Mouse (Mus musculus) liver, embryonic 14.5 days (tissue): ENCODE measurements around the gene Mecom. TPM values are rescaled to one million over a fixed set of nuclear protein-coding genes. Genes with fewer than 3 reads are reported as not detected.

ENCODE experiments used
- ATAC-seq: fragments of 200-750 bp; cut with Nextera tagmentation; 2 replicates; pipeline ENCODE4 v1.8.0; 2017; ENCODE audit warnings: moderate number of reproducible peaks, mild to moderate bottlenecking, moderate library complexity; ENCODE audit not compliant: insufficient read depth
- DNase-seq, 3 experiments: peaks; one replicate each; pipeline ENCODE4 v3.0.0-alpha.2; 2012 to 2013; ENCODE audit warnings: low read depth in 3 of 3, low spot score in 3 of 3
- H3K27ac ChIP-seq: fragments of 300-500 bp; sonication (generic); 2 replicates; pipeline ENCODE4 v1.5.1; 2014; ENCODE audit warnings: moderate library complexity, mild to moderate bottlenecking, control low read depth, inconsistent platforms
- H3K27me3 ChIP-seq: fragments of 300-500 bp; sonication (generic); 2 replicates; pipeline ENCODE4 v1.6.1; 2014; ENCODE audit warnings: mild to moderate bottlenecking, low read length, moderate library complexity; ENCODE audit not compliant: control insufficient read depth, insufficient read depth
- H3K36me3 ChIP-seq: fragments of 300-500 bp; sonication (generic); replicated peaks from 2 replicates; pipeline ENCODE4 v1.6.1; 2014; ENCODE audit warnings: low read depth; ENCODE audit not compliant: control insufficient read depth, insufficient read depth
- H3K4me1 ChIP-seq, 2 experiments: fragments of 200-500 bp in 1 of 2; fragments of 300-500 bp in 1 of 2; sonication (generic) in 1 of 2; replicated peaks; 2 replicates each; pipeline ENCODE4 v1.6.1; 2012 to 2014; ENCODE audit warnings: antibody characterized with exemption in 1 of 2, inconsistent platforms in 1 of 2, low read length in 1 of 2; ENCODE audit not compliant: control insufficient read depth in 2 of 2, insufficient read depth in 2 of 2
- H3K4me2 ChIP-seq: fragments of 300-500 bp; sonication (generic); 2 replicates; pipeline ENCODE4 v1.6.1; 2014; ENCODE audit warnings: low read depth, mild to moderate bottlenecking, control low read depth, moderate library complexity
- H3K4me3 ChIP-seq, 2 experiments: fragments of 200-500 bp in 1 of 2; fragments of 300-500 bp in 1 of 2; sonication (generic) in 1 of 2; 2 replicates each; pipeline ENCODE4 v1.5.1; 2012 to 2014; ENCODE audit warnings: low read depth in 2 of 2, low read length in 2 of 2, mild to moderate bottlenecking in 2 of 2, control low read depth in 1 of 2, inconsistent platforms in 1 of 2, moderate library complexity in 1 of 2; ENCODE audit not compliant: insufficient read depth in 1 of 2
- H3K9ac ChIP-seq: fragments of 300-500 bp; sonication (generic); replicated peaks from 2 replicates; pipeline ENCODE4 v1.6.1; 2014; ENCODE audit warnings: mild to moderate bottlenecking, control low read depth, moderate library complexity
- H3K9me3 ChIP-seq: fragments of 300-500 bp; sonication (generic); 2 replicates; pipeline ENCODE4 v1.6.1; 2016; ENCODE audit warnings: low read length, mixed read lengths; ENCODE audit not compliant: control insufficient read depth
- CTCF ChIP-seq: IDR thresholded peaks from 2 replicates; pipeline ENCODE4 v1.5.1; 2016; ENCODE audit warnings: antibody characterized with exemption, low read depth, control low read depth
- EP300 ChIP-seq: IDR thresholded peaks from 2 replicates; pipeline ENCODE4 v1.6.1; 2016; ENCODE audit warnings: antibody characterized with exemption, low read depth
- WGBS: fragments of 180-500 bp; shearing (Covaris S2); extraction: QIAGEN DNeasy Blood & Tissue Kit; methylation state at CpG from one replicate; pipeline ENCODE4 v1.1.7; 2014; ENCODE audit not compliant: insufficient replicate concordance; 5-methylcytosine and 5-hydroxymethylcytosine counted together
- polyA plus RNA-seq, 2 experiments: library from polyadenylated mRNA; depleted of rRNA in 1 of 2; stranded (reverse) in 1 of 2; unstranded in 1 of 2; fragments of >200 nt; fragmentation: Nextera tagmentation in 1 of 2; extraction: Ambion mirVana in 1 of 2; gene quantifications; 2 replicates each; pipeline versions ENCODE4 v1.2.1 to v1.2.3; 2012 to 2014

Gene Mecom
- polyA plus RNA-seq, 2 experiments: 0.67 to 0.75 TPM

GRCm38 (mm10) chr3:30464497-30464896 lies 83.3 kb downstream of the Mecom start:
- Histone ChIP-seq H3K4me2 (no peak overlapping the region), H3K36me3 (no peaks in the 10 kb centered on the region), H3K4me3 (no peak overlapping the region), H3K4me1 (no peaks in the 10 kb centered on the region), H3K27ac (no peak overlapping the region), H3K27me3 (no peaks in the 10 kb centered on the region), H3K9me3 (no peaks in the 10 kb centered on the region), H3K9ac (no peak overlapping the region)
- DNase-seq (no peak), ATAC-seq (no peak)
- WGBS: 61% methylated on average over 3 of the region's 3 CpGs
- TF ChIP-seq EP300: no peak
- TF ChIP-seq CTCF: no peak

DNA sequence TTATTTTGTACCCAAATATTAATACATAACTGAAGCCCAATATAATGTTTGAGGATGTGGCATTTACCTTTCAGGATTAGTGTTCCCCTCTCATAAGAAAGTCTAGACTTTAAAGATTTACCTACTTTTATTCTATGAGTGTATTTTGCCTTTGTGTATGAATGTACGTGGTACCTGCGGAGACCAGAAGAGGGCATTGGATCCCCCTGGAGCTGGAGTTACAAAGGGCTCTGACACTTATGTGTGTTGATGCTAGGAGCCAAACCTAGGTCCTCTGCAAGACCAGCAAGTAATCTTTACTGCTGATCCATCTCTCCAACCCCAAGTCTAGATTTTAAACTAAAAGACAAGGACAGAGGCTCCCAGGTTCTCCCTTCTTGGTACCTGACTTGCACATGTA lies 86.0 kb downstream of the Mecom start:
- DNase-seq: no peak
- TF ChIP-seq EP300 (no peak), CTCF (no peak)
- Histone ChIP-seq H3K4me3 (no peak overlapping the region), H3K27ac (no peak overlapping the region), H3K27me3 (no peaks in the 10 kb centered on the region), H3K4me1 (no peaks in the 10 kb centered on the region), H3K9ac (no peak overlapping the region), H3K4me2 (no peak overlapping the region), H3K36me3 (no peaks in the 10 kb centered on the region), H3K9me3 (no peaks in the 10 kb centered on the region)
- 60% methylated on average over 2 of the region's 2 CpGs for WGBS
- no peak for ATAC-seq

GRCm38 (mm10) chr3:30460890-30461578 lies 86.8 kb downstream of the Mecom start:
- Histone ChIP-seq H3K27me3 (no peaks in the 10 kb centered on the region), H3K36me3 (no peaks in the 10 kb centered on the region), H3K27ac (no peak overlapping the region), H3K9me3 (no peaks in the 10 kb centered on the region), H3K4me1 (no peaks in the 10 kb centered on the region), H3K4me3 (no peak overlapping the region), H3K9ac (no peak overlapping the region), H3K4me2 (no peak overlapping the region)
- 69% methylated on average over 9 of the region's 9 CpGs for WGBS
- DNase-seq (no peak), ATAC-seq (no peak)
- TF ChIP-seq CTCF (no peak), EP300 (no peak)

DNA sequence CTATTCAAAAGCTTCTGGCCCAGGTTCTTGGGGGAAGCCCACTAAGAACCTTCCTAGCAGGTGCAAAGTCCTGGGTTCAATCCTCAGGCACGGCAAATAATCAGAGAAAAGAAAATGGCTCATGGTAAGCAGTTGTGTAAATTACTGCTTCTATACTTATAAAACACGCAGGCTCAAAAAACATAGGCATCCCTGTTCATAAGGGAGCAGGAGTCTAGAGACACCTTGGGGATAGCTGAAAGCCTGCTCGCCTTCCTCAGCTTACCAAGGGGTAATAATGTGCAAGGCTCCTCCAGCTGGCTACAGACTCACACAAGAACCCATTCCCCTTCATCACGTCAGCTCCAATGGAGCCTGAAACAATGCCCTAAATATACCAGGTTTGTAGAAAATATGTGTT lies 88.2 kb downstream of the Mecom start:
- Histone ChIP-seq H3K9ac (no peak overlapping the region), H3K4me2 (no peak overlapping the region), H3K9me3 (no peaks in the 10 kb centered on the region), H3K36me3 (no peaks in the 10 kb centered on the region), H3K4me1 (no peaks in the 10 kb centered on the region), H3K4me3 (no peak overlapping the region), H3K27me3 (no peaks in the 10 kb centered on the region), H3K27ac (no peak overlapping the region)
- TF ChIP-seq CTCF: no peak
- TF ChIP-seq EP300: no peak
- ATAC-seq: no peak
- 65% methylated on average over 4 of the region's 4 CpGs for whole genome bisulfite sequencing
- no peak for DNase-seq

DNA sequence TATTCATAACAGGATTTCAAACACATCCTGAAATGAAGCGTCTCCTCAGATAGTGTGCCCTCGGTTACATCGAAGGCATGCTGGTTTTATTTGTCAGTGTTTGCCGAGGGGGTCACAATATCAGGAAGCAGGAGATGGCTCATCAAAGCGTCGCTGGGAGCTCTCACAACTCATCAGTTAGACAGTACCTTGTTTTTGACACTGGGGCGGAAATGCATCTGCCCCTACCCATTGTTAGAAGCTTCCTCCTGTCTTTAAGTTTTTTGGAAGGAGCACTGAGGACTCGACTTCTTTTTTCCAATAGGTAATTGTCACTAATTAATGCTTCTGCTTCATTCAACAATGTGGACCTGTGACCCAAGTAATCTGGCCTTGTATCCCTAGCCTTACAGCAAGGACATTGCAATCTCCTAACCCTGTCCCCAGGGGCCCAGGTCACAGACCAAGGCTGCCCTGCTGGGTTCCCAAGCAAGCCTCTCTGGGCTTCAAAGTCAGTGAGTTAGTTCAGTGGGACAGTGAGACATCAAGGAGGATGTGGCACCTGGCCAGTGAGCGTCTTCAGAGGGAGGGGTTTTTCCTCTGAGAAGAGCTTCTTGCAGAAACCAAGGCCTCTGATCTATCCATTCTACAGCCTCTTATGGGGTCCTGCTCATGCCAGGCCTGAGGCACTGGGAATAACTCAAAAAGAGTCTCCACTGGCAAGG lies 89.7 kb downstream of the Mecom start:
- H3K4me3 ChIP-seq: no peak overlapping the region
- ATAC-seq: no peak
- H3K9ac ChIP-seq: no peak overlapping the region
- no peaks in the 10 kb centered on the region for H3K9me3 ChIP-seq
- no peaks in the 10 kb centered on the region for H3K36me3 ChIP-seq
- H3K27me3 ChIP-seq: no peaks in the 10 kb centered on the region
- no peaks in the 10 kb centered on the region for H3K4me1 ChIP-seq
- TF ChIP-seq CTCF (no peak), EP300 (no peak)
- WGBS: 29% methylated on average over 9 of the region's 9 CpGs
- no peak overlapping the region for H3K4me2 ChIP-seq
- no peak overlapping the region for H3K27ac ChIP-seq
- DNase-seq: no peak
